Mouse (Mus musculus): ENCODE results near the gene Il20.

- TF ChIP-seq CTCF (IDR thresholded peaks at IDR 0.05; ENCODE audit: control insufficient read depth, insufficient read depth, insufficient replicate concordance, low read depth, low read length) (no peak), POLR2A (IDR thresholded peaks at IDR 0.05; ENCODE audit: control insufficient read depth, low read depth, low read length) (no peak)
Measured at GRCm38 (mm10) chr1:130872912-130873311, 38.3 kb downstream of the Il20 start.

Measured in testis, adult 2 months (tissue).